Mouse (Mus musculus) testis, adult 2 months (tissue): Measurements from ENCODE around the gene Gnptab. TPM values are rescaled to one million over a fixed set of nuclear protein-coding genes. Genes with fewer than 3 reads are reported as not detected.

Experiments
- H3K27ac ChIP-seq: fragments of 200-500 bp; 2 replicates; pipeline ENCODE4 v1.5.1; 2012; ENCODE audit warnings: low read depth, low read length; ENCODE audit not compliant: control insufficient read depth, insufficient read depth
- H3K27me3 ChIP-seq: fragments of 200-500 bp; 2 replicates; pipeline ENCODE4 v1.6.1; 2012; ENCODE audit warnings: mild to moderate bottlenecking, low read length, moderate library complexity; ENCODE audit not compliant: control insufficient read depth, insufficient read depth
- H3K36me3 ChIP-seq: fragments of 200-500 bp; 2 replicates; pipeline ENCODE4 v1.6.1; 2012; ENCODE audit warnings: mild to moderate bottlenecking, low read length; ENCODE audit not compliant: control insufficient read depth, insufficient read depth
- H3K4me1 ChIP-seq: fragments of 200-500 bp; 2 replicates; pipeline ENCODE4 v1.6.1; 2012; ENCODE audit warnings: low read length; ENCODE audit not compliant: control insufficient read depth, insufficient read depth
- H3K4me3 ChIP-seq: fragments of 200-500 bp; 2 replicates; pipeline ENCODE4 v1.5.1; 2012; ENCODE audit warnings: low read depth, mild to moderate bottlenecking, low read length, moderate library complexity, mixed read lengths; ENCODE audit not compliant: control insufficient read depth
- CTCF ChIP-seq: fragments of 200-500 bp; IDR thresholded peaks from 2 replicates; pipeline ENCODE4 v1.5.1; 2012; ENCODE audit warnings: low read depth, mild to moderate bottlenecking, inconsistent platforms, low read length, moderate library complexity; ENCODE audit not compliant: control insufficient read depth, insufficient read depth, insufficient replicate concordance
- POLR2A ChIP-seq: fragments of 200-500 bp; IDR thresholded peaks from 2 replicates; pipeline ENCODE4 v1.6.1; 2012; ENCODE audit warnings: low read depth, mild to moderate bottlenecking, inconsistent platforms, low read length, moderate library complexity; ENCODE audit not compliant: control insufficient read depth
- polyA plus RNA-seq: library from polyadenylated mRNA; depleted of rRNA; stranded (reverse); fragments of >200 nt; gene quantifications from 2 replicates; pipeline ENCODE4 v1.2.3, GENCODE M21; 2012

Gene Gnptab
- polyA plus RNA-seq, 1 experiment, result 10.0 TPM

DNA sequence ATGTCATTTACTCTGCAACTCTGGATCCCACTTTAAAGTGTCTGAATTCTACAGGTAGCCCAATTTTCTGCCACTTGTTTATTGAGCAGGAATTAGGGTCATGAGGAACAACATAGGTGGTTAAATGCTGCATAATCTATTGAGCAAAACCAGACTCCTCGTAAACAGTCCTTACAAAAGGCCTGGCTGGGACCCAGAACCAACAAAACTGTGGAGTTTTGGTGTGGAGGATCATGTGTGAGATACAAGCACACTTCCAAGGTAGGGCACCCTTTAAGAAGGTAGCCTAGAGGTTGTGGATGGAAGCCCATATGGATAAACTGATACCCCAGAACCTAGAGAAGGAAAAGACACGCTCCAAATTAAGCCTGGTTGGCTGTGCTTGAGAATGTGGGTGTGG lies 28.2 kb upstream of the Gnptab start:
- TF ChIP-seq POLR2A (no peak), CTCF (no peak)
- H3K27ac ChIP-seq, result no peak overlapping the region
- no peaks in the 10 kb centered on the region for H3K36me3 ChIP-seq
- H3K4me1 ChIP-seq, result no peaks in the 10 kb centered on the region; the same call in 1 of the 2 replicates
- no peak overlapping the region for H3K4me3 ChIP-seq
- H3K27me3 ChIP-seq, result no peaks in the 10 kb centered on the region

DNA sequence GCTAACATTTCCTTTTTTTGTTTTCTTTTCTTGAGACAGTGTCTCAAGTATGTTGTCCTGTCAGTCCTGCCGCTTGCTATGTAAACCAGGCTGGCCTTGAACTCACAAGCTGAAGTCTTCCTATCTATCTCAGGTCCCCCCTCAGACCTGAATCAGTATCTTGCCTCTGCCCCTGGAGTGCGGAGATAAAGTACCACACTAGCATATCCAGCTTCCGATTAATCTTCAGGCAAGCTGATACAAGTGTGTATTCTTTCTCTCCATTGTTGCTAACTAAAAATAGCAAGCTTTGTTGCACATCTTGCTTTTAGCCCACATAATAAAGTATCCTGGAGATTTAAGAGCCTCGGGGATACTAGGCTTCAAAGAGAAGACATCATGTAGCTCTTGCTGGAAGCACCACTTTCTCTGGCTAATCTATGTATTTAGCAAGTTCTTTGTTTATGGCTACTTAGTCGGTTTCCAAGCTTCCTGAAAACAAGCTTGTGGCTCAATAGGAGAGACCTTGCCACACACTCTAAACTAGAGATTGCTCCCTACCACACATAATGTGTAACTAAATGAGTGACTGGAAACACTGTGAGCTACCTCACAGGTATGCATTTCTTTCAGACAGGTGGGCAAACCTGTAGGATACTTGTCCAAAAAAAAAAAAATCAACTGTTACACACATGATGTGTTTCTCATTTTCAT lies 27.4 kb upstream of the Gnptab start:
- no peak overlapping the region for H3K27ac ChIP-seq
- no peak overlapping the region for H3K4me3 ChIP-seq
- no peaks in the 10 kb centered on the region for H3K27me3 ChIP-seq
- no peaks in the 10 kb centered on the region for H3K36me3 ChIP-seq
- TF ChIP-seq CTCF (no peak), POLR2A (no peak)
- H3K4me1 ChIP-seq, result no peaks in the 10 kb centered on the region; the same call in 1 of the 2 replicates

DNA sequence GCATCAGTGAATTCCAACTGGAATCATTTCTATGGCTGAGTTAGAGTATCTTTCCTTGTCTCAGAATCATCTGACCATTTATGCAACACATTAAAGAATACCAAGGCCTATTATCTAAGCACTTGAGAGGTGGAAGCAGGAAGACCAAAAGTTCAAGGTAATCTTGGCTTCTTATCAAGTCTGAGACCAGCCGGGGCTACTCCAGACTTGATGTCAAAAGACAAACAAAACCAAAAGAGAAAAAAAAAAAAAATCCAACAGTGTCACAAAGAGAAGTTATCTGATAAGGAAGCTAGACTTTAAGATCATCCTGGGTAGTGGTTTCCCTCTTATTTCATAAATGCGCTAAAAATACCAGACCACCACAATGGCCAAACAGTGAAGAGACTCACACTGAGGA lies 26.4 kb upstream of the Gnptab start:
- Histone ChIP-seq H3K36me3 (no peaks in the 10 kb centered on the region), H3K27me3 (no peaks in the 10 kb centered on the region; the same call in 1 of the 2 replicates), H3K4me3 (peak overlapping the region; percentile 86), H3K27ac (no peak overlapping the region), H3K4me1 (peaks cover 4% of the 10 kb centered on the region; the same call in 1 of the 2 replicates)
- TF ChIP-seq POLR2A (no peak), CTCF (no peak)

DNA sequence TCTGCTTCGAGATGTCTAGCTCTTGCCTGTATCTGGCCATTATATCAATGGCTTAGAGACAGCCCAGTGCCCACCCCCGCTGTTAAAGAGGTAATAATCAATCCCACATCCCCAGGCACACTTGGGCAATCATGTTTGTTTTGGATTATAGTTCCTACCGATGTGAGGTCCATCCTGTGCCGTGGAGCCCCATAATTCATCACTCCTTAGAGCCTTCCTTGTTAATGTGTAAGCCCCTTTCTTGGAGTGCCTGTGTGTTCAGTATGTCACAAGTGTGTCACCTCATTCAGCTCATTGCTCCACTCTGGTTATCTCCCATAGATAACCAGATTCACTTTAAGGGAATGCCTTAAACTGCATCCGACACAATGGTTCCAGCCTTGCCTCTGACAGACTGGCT lies 24.3 kb upstream of the Gnptab start:
- Histone ChIP-seq H3K27me3 (no peaks in the 10 kb centered on the region; the same call in 1 of the 2 replicates), H3K36me3 (no peaks in the 10 kb centered on the region), H3K4me1 (peaks cover 4% of the 10 kb centered on the region; the same call in 1 of the 2 replicates), H3K4me3 (peak overlapping the region; percentile 86), H3K27ac (peak overlapping the region; percentile 22; the same call in 1 of the 2 replicates)
- TF ChIP-seq POLR2A (no peak), CTCF (no peak)

DNA sequence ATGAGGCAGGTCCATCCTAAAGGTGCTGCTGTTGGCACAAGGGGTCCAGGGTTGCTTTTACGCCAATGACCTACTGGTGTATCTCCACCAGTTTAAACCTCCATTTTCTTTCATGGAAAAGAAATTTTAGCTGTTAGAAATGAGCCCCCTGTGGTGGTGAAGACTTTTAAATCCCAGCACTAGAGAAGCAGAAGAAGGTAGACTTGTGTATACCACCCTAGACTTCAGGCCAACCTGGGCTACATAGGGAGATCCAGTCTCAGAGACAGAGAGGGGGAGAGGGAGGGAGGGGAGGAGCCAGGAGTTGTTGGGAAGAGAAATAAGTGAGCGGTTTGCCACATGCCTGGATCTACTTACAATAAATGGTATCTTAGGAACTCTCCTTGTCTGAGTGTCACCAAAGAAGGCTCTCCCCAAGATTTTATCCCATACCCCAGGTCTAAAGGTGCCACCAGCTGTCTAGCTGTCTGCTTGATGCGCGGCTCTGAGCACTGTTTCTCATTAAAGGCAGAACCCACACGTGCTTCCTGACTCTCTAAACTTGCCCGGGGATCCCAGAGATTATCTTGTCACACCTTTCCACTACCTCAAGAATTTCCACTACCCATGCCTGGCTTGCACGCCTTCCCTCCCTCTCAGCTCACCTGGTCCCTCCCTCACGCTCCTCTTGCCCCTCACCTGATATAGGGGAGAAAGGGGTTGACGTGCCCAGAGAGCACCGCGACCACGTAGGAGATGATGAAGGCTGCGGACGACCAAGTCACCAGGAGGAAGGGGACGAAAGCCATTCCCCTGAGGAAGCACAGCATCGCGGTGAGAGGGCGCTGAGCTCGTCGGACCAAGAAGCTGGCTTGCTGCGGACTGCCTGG lies 22.6 kb upstream of the Gnptab start:
- no peaks in the 10 kb centered on the region for H3K36me3 ChIP-seq
- peak overlapping the region; percentile 49; the same call in 1 of the 2 replicates for H3K27ac ChIP-seq
- no peaks in the 10 kb centered on the region; the same call in 1 of the 2 replicates for H3K27me3 ChIP-seq
- TF ChIP-seq POLR2A (no peak; the same call in 1 of the 2 replicates), CTCF (no peak)
- H3K4me3 ChIP-seq, result peak overlapping the region; percentile 87
- H3K4me1 ChIP-seq, result peaks cover 4% of the 10 kb centered on the region; the same call in 1 of the 2 replicates

DNA sequence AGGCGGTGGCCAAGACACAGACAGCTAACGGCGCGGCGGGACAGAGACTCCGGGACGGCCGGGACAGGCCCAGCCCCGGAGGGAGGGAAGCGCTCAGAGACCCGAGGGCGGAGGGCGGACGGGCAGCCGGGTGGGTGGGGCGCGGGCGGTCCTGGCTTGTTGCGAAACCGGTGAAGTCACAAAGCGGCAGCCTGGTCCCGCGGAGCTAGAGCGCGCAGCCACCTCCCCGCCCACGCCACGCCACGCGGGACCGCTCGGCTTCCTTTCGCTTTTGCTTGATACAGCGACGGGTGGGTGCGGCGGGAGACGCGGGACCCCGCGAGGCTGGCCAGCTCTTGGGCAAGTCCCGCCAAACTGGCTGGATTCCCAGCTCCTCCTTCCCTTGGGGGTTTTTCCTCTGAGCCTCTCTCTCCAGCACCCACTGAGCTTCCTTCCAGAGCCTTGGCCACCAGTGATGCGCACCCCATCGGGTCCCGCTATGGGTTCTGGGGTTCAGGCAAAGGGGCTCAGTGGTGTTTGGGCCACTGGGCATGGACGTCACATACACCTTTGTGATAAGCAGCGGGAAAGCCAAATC lies 21.9 kb upstream of the Gnptab start:
- peak overlapping the region; percentile 87 for H3K4me3 ChIP-seq
- peak overlapping the region; percentile 59; the same call in 1 of the 2 replicates for H3K27ac ChIP-seq
- peaks cover 4% of the 10 kb centered on the region; the same call in 1 of the 2 replicates for H3K4me1 ChIP-seq
- no peaks in the 10 kb centered on the region for H3K36me3 ChIP-seq
- TF ChIP-seq POLR2A (peak; percentile 62), CTCF (no peak)
- H3K27me3 ChIP-seq, result no peaks in the 10 kb centered on the region; the same call in 1 of the 2 replicates
